Mouse (Mus musculus) CH12.LX (cell line): Measurements from ENCODE around the gene Acss3. TPM values are rescaled to one million over a fixed set of nuclear protein-coding genes. Genes with fewer than 3 reads are reported as not detected.

ENCODE experiments used
- DNase-seq: peaks from one replicate; pipeline ENCODE4 v3.0.0-alpha.2; 2013; ENCODE audit errors: extremely low read depth
- H3K27ac ChIP-seq: 2 replicates; pipeline ENCODE4 v1.5.1; 2012; ENCODE audit warnings: low read depth, mild to moderate bottlenecking, control low read depth, moderate library complexity; ENCODE audit not compliant: insufficient read depth
- H3K27me3 ChIP-seq: replicated peaks from 2 replicates; pipeline ENCODE3; 2012; ENCODE audit warnings: inconsistent platforms
- H3K36me3 ChIP-seq, 2 experiments: replicated peaks in 1 of 2; 2 replicates each; pipeline versions ENCODE3 to v1.6.1; 2012; ENCODE audit warnings: inconsistent platforms in 1 of 2, low read length in 1 of 2, mild to moderate bottlenecking in 1 of 2, mixed read lengths in 1 of 2, moderate library complexity in 1 of 2; ENCODE audit not compliant: control insufficient read depth in 1 of 2, insufficient read depth in 1 of 2
- H3K4me1 ChIP-seq, 2 experiments: 2 replicates each; pipeline ENCODE4 v1.6.1; 2012; ENCODE audit warnings: inconsistent platforms in 1 of 2, moderate library complexity in 1 of 2; ENCODE audit not compliant: insufficient read depth in 2 of 2, control insufficient read depth in 1 of 2
- H3K4me2 ChIP-seq: 2 replicates; pipeline ENCODE4 v1.6.1; 2012; ENCODE audit warnings: low read depth, mild to moderate bottlenecking, control low read depth; ENCODE audit not compliant: poor library complexity, insufficient read depth, severe bottlenecking
- H3K4me3 ChIP-seq, 3 experiments: fragments of 150-350 bp in 1 of 3; sonication (generic) in 1 of 3; replicated peaks in 1 of 3; 2 replicates each; pipeline versions ENCODE3 to v1.5.1; 2011 to 2012; ENCODE audit warnings: low read depth in 2 of 3, low read length in 2 of 3, mild to moderate bottlenecking in 2 of 3, moderate library complexity in 2 of 3, control low read depth in 1 of 3, improper control_type of control experiment in 1 of 3, inconsistent platforms in 1 of 3, mixed read lengths in 1 of 3; ENCODE audit not compliant: poor library complexity in 1 of 3
- H3K79me2 ChIP-seq: replicated peaks from 2 replicates; pipeline ENCODE4 v1.6.1; 2012; ENCODE audit warnings: mild to moderate bottlenecking, moderate library complexity; ENCODE audit not compliant: control insufficient read depth, poor library complexity, insufficient read depth, severe bottlenecking; ENCODE audit errors: extremely low read depth
- H3K9ac ChIP-seq: 2 replicates; pipeline ENCODE4 v1.6.1; 2012; ENCODE audit warnings: low read depth, mild to moderate bottlenecking, control low read depth, moderate library complexity; ENCODE audit not compliant: insufficient read depth
- H3K9me3 ChIP-seq: replicated peaks from 2 replicates; pipeline ENCODE3; 2012; ENCODE audit warnings: low read length, inconsistent platforms, mixed read lengths
- CTCF ChIP-seq, 2 experiments: IDR thresholded peaks in 1 of 2; conservative IDR thresholded peaks in 1 of 2; 2 replicates each; pipeline ENCODE4 v1.5.1; 2011 to 2012; ENCODE audit warnings: low read depth in 2 of 2, low read length in 2 of 2, improper control_type of control experiment in 1 of 2, inconsistent platforms in 1 of 2, mild to moderate bottlenecking in 1 of 2, moderate library complexity in 1 of 2
- GABPA ChIP-seq: IDR thresholded peaks from 2 replicates; pipeline ENCODE4 v1.6.1; 2012; ENCODE audit warnings: low read depth, low read length, improper control_type of control experiment, inconsistent platforms; ENCODE audit not compliant: insufficient replicate concordance
- IRF4 ChIP-seq: IDR thresholded peaks from 2 replicates; pipeline ENCODE4 v1.6.1; 2014; ENCODE audit warnings: low read depth, mild to moderate bottlenecking, inconsistent platforms, low read length, improper control_type of control experiment
- MAFK ChIP-seq: IDR thresholded peaks from 2 replicates; pipeline ENCODE4 v1.6.1; 2011; ENCODE audit warnings: low read length, improper control_type of control experiment; ENCODE audit not compliant: insufficient replicate concordance
- MEF2A ChIP-seq: IDR thresholded peaks from 2 replicates; pipeline ENCODE4 v1.6.1; 2014; ENCODE audit warnings: low read depth, mild to moderate bottlenecking, inconsistent platforms, low read length, improper control_type of control experiment, borderline replicate concordance
- POLR2AphosphoS2 ChIP-seq: IDR thresholded peaks from 2 replicates; pipeline ENCODE4 v1.6.1; 2011; ENCODE audit warnings: low read depth, low read length, improper control_type of control experiment
- TBP ChIP-seq: conservative IDR thresholded peaks from 2 replicates; pipeline ENCODE4 v1.6.1; 2011; ENCODE audit warnings: low read depth, low read length, improper control_type of control experiment
- ZC3H11A ChIP-seq: IDR thresholded peaks from 2 replicates; pipeline ENCODE4 v1.6.1; 2012; ENCODE audit warnings: low read depth, mild to moderate bottlenecking, inconsistent platforms, low read length, improper control_type of control experiment
- dilution Hi-C: fragments of 300-500 bp; cut with MboI; formaldehyde crosslinking; loops from 2 replicates; pipeline ENCODE4 v1.14.3; 2020; ENCODE audit warnings: low sequenced_read_pairs; ENCODE audit not compliant: extremely low pct_unique_long_range_greater_than_20kb, extremely low pct_ligation_motif_present
- in situ Hi-C: fragments of 300-500 bp; cut with MboI; formaldehyde crosslinking; loops from 3 replicates; pipeline ENCODE4 v1.14.3; 2019; ENCODE audit warnings: low sequenced_read_pairs, low pct_ligation_motif_present, low pct_unique_long_range_greater_than_20kb, mixed read lengths
- polyA plus RNA-seq: library from polyadenylated mRNA; unstranded; fragments of >175 nt; gene quantifications from 2 replicates; pipeline ENCODE4 v1.2.1, GENCODE M21; 2012; ENCODE audit warnings: low read depth; ENCODE audit not compliant: insufficient read length
- total RNA-seq, 2 experiments: library from RNA; depleted of rRNA; stranded (reverse); fragments of 300-350 nt in 1 of 2; fragments of >200 nt in 1 of 2; gene quantifications; 2 replicates each; pipeline ENCODE4 v1.2.3; 2012 to 2014

Acss3 gene
- total and polyA plus RNA-seq, 3 experiments = not detected

- H3K9me3 ChIP-seq = peaks cover 12% of the 10 kb centered on the region
- DNase-seq = no peak
- H3K36me3 ChIP-seq = no peaks in the 10 kb centered on the region
- H3K9ac ChIP-seq = no peak overlapping the region
- no peaks in the 10 kb centered on the region for H3K27me3 ChIP-seq
- dilution Hi-C loops (no loop called here), in situ Hi-C loops (no loop called here)
- no peaks in the 10 kb centered on the region for H3K4me1 ChIP-seq
- no peak overlapping the region for H3K4me3 ChIP-seq
- H3K79me2 ChIP-seq = no peaks in the 10 kb centered on the region
- H3K4me2 ChIP-seq = no peak overlapping the region
- TF ChIP-seq MAFK (peak; percentile 66; the same call in 1 of the 2 replicates), POLR2AphosphoS2 (no peak)
- H3K27ac ChIP-seq = no peak overlapping the region
Measured at GRCm38 (mm10) chr10:107148759-107149158, 25.3 kb upstream of the Acss3 start.

DNA sequence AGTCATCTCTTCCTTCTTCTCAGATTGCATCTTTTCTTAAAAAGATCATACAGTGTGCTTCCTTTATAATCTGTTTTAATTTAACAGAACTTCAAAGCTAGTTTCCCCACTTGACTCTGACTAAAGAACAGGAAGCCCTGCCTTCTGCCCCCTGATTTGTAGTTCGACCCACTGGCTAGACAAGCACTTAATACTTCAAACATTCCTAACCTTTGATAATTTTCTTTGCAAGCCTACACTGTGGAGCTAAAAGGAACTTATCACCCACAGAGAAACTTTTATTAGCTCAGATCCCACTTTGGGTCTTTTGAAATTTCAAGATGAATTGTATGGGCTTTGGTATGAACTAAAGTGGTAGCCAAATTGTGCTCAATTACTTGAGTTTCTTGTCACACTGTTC lies 20.5 kb upstream of the Acss3 start:
- H3K79me2 ChIP-seq = no peaks in the 10 kb centered on the region
- H3K4me1 ChIP-seq = no peaks in the 10 kb centered on the region
- H3K27ac ChIP-seq = no peak overlapping the region
- no peak for DNase-seq
- H3K9me3 ChIP-seq = peaks cover 8% of the 10 kb centered on the region
- dilution Hi-C loops = no loop called here
- no peaks in the 10 kb centered on the region for H3K36me3 ChIP-seq
- H3K4me3 ChIP-seq = no peak overlapping the region
- in situ Hi-C loops = no loop called here
- no peak overlapping the region for H3K4me2 ChIP-seq
- H3K9ac ChIP-seq = no peak overlapping the region
- H3K27me3 ChIP-seq = no peaks in the 10 kb centered on the region
- TF ChIP-seq IRF4 (no peak), GABPA (no peak), TBP (no peak), MAFK (no peak)

DNA sequence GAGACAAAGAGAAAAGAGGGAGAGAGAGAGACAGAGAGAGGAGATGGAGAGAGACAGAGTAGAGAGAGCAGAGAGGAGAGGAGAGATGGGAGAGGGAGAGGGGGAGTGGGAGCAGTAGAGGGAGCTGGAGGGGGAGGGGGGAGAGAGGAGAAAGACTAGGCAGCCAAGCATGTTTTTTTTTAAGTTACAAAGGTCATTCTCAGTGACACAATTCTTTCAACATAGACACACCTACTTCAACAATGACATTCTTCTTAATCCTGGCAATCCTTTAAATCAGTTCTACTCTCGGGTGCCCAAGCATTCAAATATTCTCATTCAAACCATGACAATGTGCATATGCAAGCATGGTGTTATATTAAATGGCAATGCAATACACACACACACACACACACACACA lies 19.4 kb upstream of the Acss3 start:
- Histone ChIP-seq H3K36me3 (no peaks in the 10 kb centered on the region), H3K9me3 (peaks cover 5% of the 10 kb centered on the region), H3K79me2 (no peaks in the 10 kb centered on the region), H3K4me1 (no peaks in the 10 kb centered on the region), H3K27me3 (no peaks in the 10 kb centered on the region), H3K27ac (no peak overlapping the region), H3K9ac (no peak overlapping the region), H3K4me3 (no peak overlapping the region), H3K4me2 (no peak overlapping the region)
- in situ Hi-C loops (no loop called here), dilution Hi-C loops (no loop called here)
- DNase-seq = no peak
- no peak for TF ChIP-seq CTCF (conservative IDR thresholded peaks at IDR 0.05 in 1 of 2, IDR thresholded peaks at IDR 0.05 in 1 of 2; ENCODE audit: low read depth in 2 of 2, low read length in 2 of 2)
- TF ChIP-seq MEF2A = no peak
- TF ChIP-seq MAFK = no peak
- no peak for TF ChIP-seq ZC3H11A
